ENCODE assay signal across 9 mouse cellular contexts in genomic region chr1:88705050-88705449, GRCm38 (mm10). TPM values are rescaled to one million over a fixed set of nuclear protein-coding genes. Genes with fewer than 3 reads are reported as not detected.
DNase-seq lines count a peak whose midpoint lies in the region; ATAC-seq and TF ChIP-seq lines count a peak whose summit lies in the region.
"Had no signal": no experiment of that assay in that cellular context is flagged by ENCODE, and none has a peak within 500 bp of the region (broad histone marks: within the 10 kb centered on the region; RNA-seq: fewer than 3 reads in every experiment).

No protein-coding gene starts in this region.

- no peaks in the 10 kb centered on the region for H3K36me3 ChIP-seq in heart, embryonic 10.5 days
- no peaks in the 10 kb centered on the region for H3K36me3 ChIP-seq in splenic B cell, adult 2 months (ENCODE audit: control insufficient read depth, insufficient read depth, low read length, poor library complexity, severe bottlenecking)
- H3K36me3 ChIP-seq: hindbrain, embryonic 15.5 days had no signal

- TF ChIP-seq CTCF in lung, adult 2 months (IDR thresholded peaks at IDR 0.05; ENCODE audit: insufficient read depth, low read length): no peak

- no peak for ATAC-seq in erythroid progenitor cell, adult 5-6 weeks (replicated peaks; ENCODE audit: low FRiP score, poor library complexity, severe bottlenecking)

- no peak overlapping the region for H3K4me3 ChIP-seq in heart, embryonic 10.5 days
- H3K4me3 ChIP-seq in lung, adult 2 months (replicated peaks; ENCODE audit: extremely low read depth, low read depth, low read length): no peak overlapping the region
- H3K4me3 ChIP-seq: hindbrain, embryonic 15.5 days had no signal

- no peaks in the 10 kb centered on the region for H3K27me3 ChIP-seq in heart, embryonic 10.5 days (ENCODE audit: insufficient read depth, poor library complexity, severe bottlenecking)
- H3K27me3 ChIP-seq in splenic B cell, adult 2 months (ENCODE audit: control insufficient read depth, insufficient read depth, low read length, poor library complexity, severe bottlenecking): no peaks in the 10 kb centered on the region
- H3K27me3 ChIP-seq: hindbrain, embryonic 15.5 days had no signal

- peaks cover 29% of the 10 kb centered on the region for H3K4me1 ChIP-seq in heart, embryonic 10.5 days
- H3K4me1 ChIP-seq in lung, adult 2 months (ENCODE audit: control insufficient read depth, insufficient read depth, low read length): 0 out of 2 replicates have a peak, but pooled peaks cover 2% of the 10 kb centered on the region

- DNase-seq in heart, adult 18-20 months: peak; percentile 42 to 43
- DNase-seq in heart, embryonic 10.5 days (ENCODE audit: low spot score): no peak
- peak; percentile 57 for DNase-seq in urinary bladder, postnatal 14 days (ENCODE audit: low spot score)
- no peak for DNase-seq in urinary bladder, postnatal 10 days (ENCODE audit: low spot score)
- DNase-seq in embryo, embryonic 11 days: peak; percentile 71
- peak; percentile 64 for DNase-seq in lung, adult 2 months
- DNase-seq in splenic B cell, adult 2 months (ENCODE audit: low read depth, low spot score): peak; percentile 53

- no peak overlapping the region for H3K27ac ChIP-seq in heart, embryonic 10.5 days
- H3K27ac ChIP-seq: hindbrain, embryonic 15.5 days had no signal

- no peak for TF ChIP-seq POLR2A in lung, adult 2 months (IDR thresholded peaks at IDR 0.05; ENCODE audit: borderline replicate concordance, extremely low read depth, low read depth, low read length)

- WGBS in heart, embryonic 10.5 days: 57% methylated on average over 6 of the region's 6 CpGs
- WGBS in lung, adult 2 months: 58% methylated on average over 6 of the region's 6 CpGs

- H3K9me3 ChIP-seq in heart, embryonic 10.5 days: no peaks in the 10 kb centered on the region
- H3K9me3 ChIP-seq: hindbrain, embryonic 15.5 days had no signal

RNA-seq across cellular contexts. Expression of gene Arl4c, which starts 3.0 kb away (rescaled TPM):
- total RNA-seq in heart, adult 18-20 months (2021): 1 to 10 TPM; 4.7 to 5.5 TPM
- polyA plus RNA-seq in heart, embryonic 10.5 days (2016; fragmentation: Nextera tagmentation; extraction: Ambion mirVana): 9.2 and 16.0 TPM in 2 replicates
- 17.6 and 22.1 TPM in 2 replicates for polyA plus RNA-seq in lung, adult 2 months (2012; rRNA removed)
- total RNA-seq in erythroid progenitor cell, adult 5-6 weeks (2015; ENCODE audit: low replicate concordance): 2.9 and 4.0 TPM in 2 replicates
- 2.6 and 4.7 TPM in 2 replicates for total RNA-seq in erythroid progenitor cell, adult 5-6 weeks (2017; ENCODE audit: low replicate concordance)

Comparison
In these comparisons a context has a peak if more than half of its experiments do, and no peak if none do; other contexts are left out.
1. DNase-seq: peak in heart, adult 18-20 months (2 of 2), urinary bladder, postnatal 14 days (single experiment), embryo, embryonic 11 days (single experiment), lung, adult 2 months (single experiment) and splenic B cell, adult 2 months (single experiment); none in heart, embryonic 10.5 days (single experiment) and urinary bladder, postnatal 10 days (single experiment).